ENCODE assay signal across 11 mouse cellular contexts in the genomic region with DNA sequence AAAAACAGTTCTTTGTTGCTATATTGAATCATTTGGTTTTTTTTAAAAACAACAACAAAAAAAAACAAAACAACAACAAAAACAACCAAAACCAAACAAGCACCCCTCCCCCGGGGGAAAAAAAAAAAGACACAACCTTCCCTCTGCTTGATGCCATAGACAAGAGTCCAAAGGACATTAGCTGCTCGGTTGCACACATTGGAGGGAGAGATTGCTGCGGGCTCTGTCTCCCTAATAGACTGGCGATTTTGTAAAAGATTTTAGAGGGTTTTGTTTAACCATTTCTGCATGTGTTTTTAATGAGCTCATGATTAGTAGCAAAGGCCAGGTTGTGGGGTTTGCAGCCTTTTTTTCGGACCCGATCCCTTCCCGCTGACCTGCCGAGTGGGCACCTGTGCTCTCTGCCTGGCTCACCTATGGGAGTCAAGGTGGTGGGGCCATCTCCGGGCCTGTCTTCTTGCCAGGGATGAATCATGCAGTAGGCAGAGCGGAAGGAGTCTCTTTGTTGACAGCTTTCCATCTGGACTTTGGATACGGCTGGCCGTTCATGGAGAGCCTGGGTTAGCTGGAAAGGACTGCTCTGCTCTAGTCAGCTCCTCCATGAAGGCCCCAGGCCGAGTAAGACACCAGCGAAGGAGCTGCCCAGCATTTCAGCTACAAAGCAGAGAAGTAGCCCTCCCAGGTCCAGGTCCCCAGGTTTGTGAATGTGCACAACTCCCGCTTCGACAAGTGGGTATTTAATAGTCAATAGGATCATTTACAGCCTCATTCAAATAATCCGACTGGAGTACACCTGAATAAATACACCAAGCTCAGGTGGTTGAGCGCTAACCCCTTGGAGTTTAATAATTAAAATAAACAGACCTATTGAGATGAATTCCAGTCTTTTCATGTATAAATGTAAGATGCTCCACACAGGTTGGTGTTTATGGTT. TPM values are rescaled to one million over a fixed set of nuclear protein-coding genes. Genes with fewer than 3 reads are reported as not detected.
DNase-seq lines count a peak whose midpoint lies in the region; ATAC-seq and TF ChIP-seq lines count a peak whose summit lies in the region.
"Had no signal": no experiment of that assay in that cellular context is flagged by ENCODE, and none has a peak within 500 bp of the region (broad histone marks: within the 10 kb centered on the region; RNA-seq: fewer than 3 reads in every experiment).

No protein-coding gene starts in this region.

- H3K4me3 ChIP-seq in liver, adult 2 months (ENCODE audit: insufficient read depth, low read depth, low read length), result peak overlapping the region; percentile 44; the same call in 1 of the 2 replicates
- no peak overlapping the region for H3K4me3 ChIP-seq in embryonic facial prominence, embryonic 12.5 days
- H3K4me3 ChIP-seq in liver, postnatal 0 days (ENCODE audit: low read depth, low read length), result no peak overlapping the region
- H3K4me3 ChIP-seq in gastrocnemius, adult 2 months, result no peak overlapping the region
- H3K4me3 ChIP-seq: neural tube, embryonic 15.5 days had no signal

- no peak for TF ChIP-seq POLR2A in liver, adult 2 months (IDR thresholded peaks at IDR 0.05; ENCODE audit: extremely low read depth, insufficient read depth, low read length)

- intact Hi-C loops in gastrocnemius, adult 2 months (cut with DNase I), result no loop called here

- no peaks in the 10 kb centered on the region for H3K9me3 ChIP-seq in embryonic facial prominence, embryonic 12.5 days
- H3K9me3 ChIP-seq in liver, postnatal 0 days (ENCODE audit: low read length), result peaks cover 1% of the 10 kb centered on the region; the same call in 1 of the 2 replicates
- H3K9me3 ChIP-seq: neural tube, embryonic 15.5 days had no signal

- 0 out of 2 replicates have a peak, but pooled peaks have one; percentile 28 for ATAC-seq in embryonic facial prominence, embryonic 12.5 days (ENCODE audit: insufficient number of reproducible peaks, insufficient read depth, low FRiP score, low TSS enrichment)
- ATAC-seq in liver, postnatal 0 days, result peak; percentile 82

- no peaks in the 10 kb centered on the region for H3K27me3 ChIP-seq in liver, adult 2 months (ENCODE audit: control insufficient read depth, insufficient read depth, low read length)
- no peaks in the 10 kb centered on the region for H3K27me3 ChIP-seq in embryonic facial prominence, embryonic 12.5 days
- H3K27me3 ChIP-seq in liver, postnatal 0 days (ENCODE audit: insufficient read depth, low read length), result no peaks in the 10 kb centered on the region
- H3K27me3 ChIP-seq: neural tube, embryonic 15.5 days had no signal

- DNase-seq in liver, adult 2 months (ENCODE audit: extremely low read depth, low read depth, low spot score), result peak; percentile 88
- no peak for DNase-seq in liver
- DNase-seq in kidney, adult 11 months, result peak; percentile 86
- peak; percentile 33 for DNase-seq in liver, postnatal 0 days
- DNase-seq in gastrocnemius, adult 2 months, result no peak
- no peak for DNase-seq in right cerebral cortex, postnatal 36 days (ENCODE audit: low spot score in 2 of 2)
- no peak for DNase-seq in heart, adult 18-20 months
- DNase-seq: gastrocnemius, postnatal 36 days; lung, postnatal 14 days had no signal

- TF ChIP-seq CTCF in liver, adult 2 months (IDR thresholded peaks at IDR 0.05; ENCODE audit: low read depth, low read length), result no peak
- no peak for TF ChIP-seq CTCF in liver, postnatal 0 days (IDR thresholded peaks at IDR 0.05; ENCODE audit: low read depth)
- TF ChIP-seq CTCF in gastrocnemius, adult 2 months (IDR thresholded peaks at IDR 0.05), result no peak

- no peaks in the 10 kb centered on the region for H3K79me2 ChIP-seq in liver, adult 2 months (ENCODE audit: control insufficient read depth, insufficient read depth, low read length)

- H3K4me2 ChIP-seq in embryonic facial prominence, embryonic 12.5 days (replicated peaks), result no peak overlapping the region
- H3K4me2 ChIP-seq in liver, postnatal 0 days (ENCODE audit: low read depth, low read length), result peak overlapping the region; percentile 29; the same call in 1 of the 2 replicates
- H3K4me2 ChIP-seq: neural tube, embryonic 15.5 days had no signal

- H3K4me1 ChIP-seq in liver, adult 2 months (ENCODE audit: control insufficient read depth, insufficient read depth, low read length), result peaks cover under 1% of the 10 kb centered on the region; the same call in 1 of the 2 replicates
- peaks cover 13% of the 10 kb centered on the region; the same call in 1 of the 2 replicates for H3K4me1 ChIP-seq in embryonic facial prominence, embryonic 12.5 days
- H3K4me1 ChIP-seq in liver, postnatal 0 days (ENCODE audit: insufficient read depth), result peaks cover 3% of the 10 kb centered on the region

- no peaks in the 10 kb centered on the region for H3K36me3 ChIP-seq in liver, adult 2 months (ENCODE audit: control insufficient read depth, insufficient read depth, low read length)
- no peaks in the 10 kb centered on the region for H3K36me3 ChIP-seq in embryonic facial prominence, embryonic 12.5 days
- H3K36me3 ChIP-seq in liver, postnatal 0 days (replicated peaks; ENCODE audit: insufficient read depth, low read length), result no peaks in the 10 kb centered on the region
- H3K36me3 ChIP-seq: neural tube, embryonic 15.5 days had no signal

- peak overlapping the region; percentile 30; the same call in 1 of the 2 replicates for H3K9ac ChIP-seq in liver, adult 2 months (ENCODE audit: low read depth, low read length)
- no peak overlapping the region for H3K9ac ChIP-seq in embryonic facial prominence, embryonic 12.5 days
- H3K9ac ChIP-seq in liver, postnatal 0 days (replicated peaks), result 0 out of 2 replicates have a peak overlapping the region, but pooled peaks have one; percentile 16
- H3K9ac ChIP-seq: neural tube, embryonic 15.5 days had no signal

- no peak for TF ChIP-seq EP300 in liver, postnatal 0 days (IDR thresholded peaks at IDR 0.05; ENCODE audit: low read depth)

- 23% methylated on average over 18 of the region's 18 CpGs for WGBS in liver, adult 2 months
- 55% methylated on average over 18 of the region's 18 CpGs for WGBS in embryonic facial prominence, embryonic 12.5 days
- WGBS in liver, postnatal 0 days (ENCODE audit: insufficient replicate concordance), result 71% methylated on average over 18 of the region's 18 CpGs

- peak overlapping the region; percentile 80 for H3K27ac ChIP-seq in liver, adult 2 months (replicated peaks; ENCODE audit: insufficient read depth, low read depth, low read length)
- H3K27ac ChIP-seq in embryonic facial prominence, embryonic 12.5 days, result no peak overlapping the region
- H3K27ac ChIP-seq in liver, postnatal 0 days (ENCODE audit: low read depth), result peak overlapping the region; percentile 70
- no peak overlapping the region for H3K27ac ChIP-seq in gastrocnemius, adult 2 months
- H3K27ac ChIP-seq: neural tube, embryonic 15.5 days had no signal

RNA-seq across cellular contexts. Expression of gene Zbtb18, which starts 16.6 kb away (rescaled TPM):
- total RNA-seq in liver, adult 2 months (2014; rRNA removed), result 9.8 and 14.4 TPM in 2 replicates
- polyA plus RNA-seq in liver, adult 2 months (2012; rRNA removed), result 4.9 and 6.7 TPM in 2 replicates
- polyA plus RNA-seq in embryonic facial prominence, embryonic 12.5 days (2016; fragmentation: Nextera tagmentation; extraction: Ambion mirVana), result 3.5 and 3.6 TPM in 2 replicates
- 1.5 TPM in 2 replicates for polyA plus RNA-seq in liver, postnatal 0 days (2015; fragmentation: Nextera tagmentation; extraction: Ambion mirVana)
- total RNA-seq in gastrocnemius, adult 2 months (2021), result 100 to 1,000 TPM in 1 of 2 experiments, 10 to 100 TPM in 1; 97.8 to 110 TPM
- total RNA-seq in heart, adult 18-20 months (2021), result 10 to 100 TPM; 42.2 to 49.5 TPM

Comparison
In these comparisons a context has a peak if more than half of its experiments do, and no peak if none do; other contexts are left out.
1. DNase-seq: peak in liver, adult 2 months (single experiment), kidney, adult 11 months (single experiment) and liver, postnatal 0 days (single experiment); none in liver (single experiment), gastrocnemius, adult 2 months (single experiment), right cerebral cortex, postnatal 36 days (0 of 2) and heart, adult 18-20 months (0 of 2).
2. H3K27ac ChIP-seq: peak in liver, adult 2 months (single experiment) and liver, postnatal 0 days (single experiment); none in embryonic facial prominence, embryonic 12.5 days (single experiment) and gastrocnemius, adult 2 months (single experiment).